Mouse (Mus musculus): ENCODE results near the gene Ankrd54. TPM values are rescaled to one million over a fixed set of nuclear protein-coding genes. Genes with fewer than 3 reads are reported as not detected.

Ankrd54 gene
- polyA plus RNA-seq, 1 experiment = 36.1 TPM

- TF ChIP-seq REST (IDR thresholded peaks at IDR 0.05; ENCODE audit: insufficient read depth, insufficient read length) = no peak
- no peak for TF ChIP-seq MAX (IDR thresholded peaks at IDR 0.05; ENCODE audit: low read depth)
- no peak for TF ChIP-seq TCF3 (IDR thresholded peaks at IDR 0.05; ENCODE audit: insufficient read length, low read depth)
- no peak for TF ChIP-seq TCF12 (IDR thresholded peaks at IDR 0.05; ENCODE audit: insufficient read depth, poor library complexity, severe bottlenecking)
- TF ChIP-seq E2F4 (IDR thresholded peaks at IDR 0.05; ENCODE audit: insufficient read depth) = no peak
- TF ChIP-seq MYOG (IDR thresholded peaks at IDR 0.05; ENCODE audit: control insufficient read depth in 1 of 3, insufficient read depth in 1 of 3, insufficient read length in 2 of 3, low read depth in 2 of 3) = no peak
- TF ChIP-seq SRF (IDR thresholded peaks at IDR 0.05; ENCODE audit: control insufficient read depth, insufficient read length, low read depth) = no peak
- peak overlapping the region; percentile 79 for H3K4me3 ChIP-seq
These were observed 36.0 kb downstream of the Ankrd54 start for GRCm38 (mm10) chr15:79026511-79027290.

GRCm38 (mm10) chr15:79025687-79026308, 36.9 kb downstream of the Ankrd54 start:
- H3K27me3 ChIP-seq (ENCODE audit: control insufficient read depth, insufficient read depth, insufficient read length) = peaks cover 36% of the 10 kb centered on the region
- no peak overlapping the region for H3K4me2 ChIP-seq (ENCODE audit: low read depth)
- no peaks in the 10 kb centered on the region for H3K36me3 ChIP-seq (ENCODE audit: control insufficient read depth, insufficient read depth)
- H3K79me2 ChIP-seq (ENCODE audit: control insufficient read depth, insufficient read depth) = peaks cover 18% of the 10 kb centered on the region
- no peak overlapping the region for H3ac ChIP-seq (ENCODE audit: control insufficient read depth, insufficient read length)
- no peak for TF ChIP-seq TCF3 (IDR thresholded peaks at IDR 0.05; ENCODE audit: insufficient read length, low read depth)
- no peak for TF ChIP-seq TCF12 (IDR thresholded peaks at IDR 0.05; ENCODE audit: insufficient read depth, poor library complexity, severe bottlenecking)
- TF ChIP-seq SRF (IDR thresholded peaks at IDR 0.05; ENCODE audit: control insufficient read depth, insufficient read length, low read depth) = no peak
- no peak for TF ChIP-seq MAX (IDR thresholded peaks at IDR 0.05; ENCODE audit: low read depth)
- TF ChIP-seq POLR2A (IDR thresholded peaks at IDR 0.05; ENCODE audit: insufficient read length, low read depth) = no peak
- no peak for TF ChIP-seq POLR2AphosphoS2 (IDR thresholded peaks at IDR 0.05; ENCODE audit: insufficient read length, low read depth)
- no peak overlapping the region for H3K4me3 ChIP-seq

More at GRCm38 (mm10) chr15:79026511-79027290, 36.0 kb downstream of the Ankrd54 start:
- Histone ChIP-seq H3K36me3 (ENCODE audit: control insufficient read depth, insufficient read depth) (no peaks in the 10 kb centered on the region), H3K79me2 (ENCODE audit: control insufficient read depth, insufficient read depth) (peaks cover 18% of the 10 kb centered on the region), H3ac (ENCODE audit: control insufficient read depth, insufficient read length) (no peak overlapping the region), H3K4me2 (ENCODE audit: low read depth) (peak overlapping the region; percentile 98), H3K27me3 (ENCODE audit: control insufficient read depth, insufficient read depth, insufficient read length) (peaks cover 34% of the 10 kb centered on the region)

- H3K4me3 ChIP-seq = no peak overlapping the region
- H3K36me3 ChIP-seq (ENCODE audit: control insufficient read depth, insufficient read depth) = no peaks in the 10 kb centered on the region
- no peak for TF ChIP-seq CEBPB (IDR thresholded peaks at IDR 0.05; ENCODE audit: insufficient read depth, poor library complexity, severe bottlenecking)
- no peak for TF ChIP-seq REST (IDR thresholded peaks at IDR 0.05; ENCODE audit: insufficient read depth, insufficient read length)
- no peak for TF ChIP-seq POLR2A (IDR thresholded peaks at IDR 0.05; ENCODE audit: insufficient read length, low read depth)
- no peak for TF ChIP-seq USF1 (IDR thresholded peaks at IDR 0.05; ENCODE audit: low read depth)
- TF ChIP-seq TCF12 (IDR thresholded peaks at IDR 0.05; ENCODE audit: insufficient read depth, poor library complexity, severe bottlenecking) = no peak
- TF ChIP-seq POLR2AphosphoS2 (IDR thresholded peaks at IDR 0.05; ENCODE audit: insufficient read length, low read depth) = no peak
- no peak for TF ChIP-seq MYOG (IDR thresholded peaks at IDR 0.05; ENCODE audit: control insufficient read depth in 1 of 3, insufficient read depth in 1 of 3, insufficient read length in 2 of 3, low read depth in 2 of 3)
- no peak for TF ChIP-seq TCF3 (IDR thresholded peaks at IDR 0.05; ENCODE audit: insufficient read length, low read depth)
- no peak for TF ChIP-seq SRF (IDR thresholded peaks at IDR 0.05; ENCODE audit: control insufficient read depth, insufficient read length, low read depth)
- TF ChIP-seq MYOD1 (IDR thresholded peaks at IDR 0.05; ENCODE audit: control insufficient read depth in 1 of 3, insufficient read length in 2 of 3, low read depth in 2 of 3) = no peak
- no peak for TF ChIP-seq MAX (IDR thresholded peaks at IDR 0.05; ENCODE audit: low read depth)
- TF ChIP-seq E2F4 (IDR thresholded peaks at IDR 0.05; ENCODE audit: insufficient read depth) = no peak
- no peak overlapping the region for H3K4me2 ChIP-seq (ENCODE audit: low read depth)
- H3K27me3 ChIP-seq (ENCODE audit: control insufficient read depth, insufficient read depth, insufficient read length) = peaks cover 36% of the 10 kb centered on the region
- no peaks in the 10 kb centered on the region for H3K79me2 ChIP-seq (ENCODE audit: control insufficient read depth, insufficient read depth)
- no peak overlapping the region for H3ac ChIP-seq (ENCODE audit: control insufficient read depth, insufficient read length)
These were observed 39.3 kb downstream of the Ankrd54 start for GRCm38 (mm10) chr15:79023366-79023765.

GRCm38 (mm10) chr15:79022671-79023230, 39.9 kb downstream of the Ankrd54 start:
- no peak overlapping the region for H3K4me3 ChIP-seq
- no peak overlapping the region for H3ac ChIP-seq (ENCODE audit: control insufficient read depth, insufficient read length)
- no peak overlapping the region for H3K4me2 ChIP-seq (ENCODE audit: low read depth)
- H3K79me2 ChIP-seq (ENCODE audit: control insufficient read depth, insufficient read depth) = no peaks in the 10 kb centered on the region
- TF ChIP-seq CEBPB (IDR thresholded peaks at IDR 0.05; ENCODE audit: insufficient read depth, poor library complexity, severe bottlenecking) (no peak), POLR2AphosphoS2 (IDR thresholded peaks at IDR 0.05; ENCODE audit: insufficient read length, low read depth) (no peak), SRF (IDR thresholded peaks at IDR 0.05; ENCODE audit: control insufficient read depth, insufficient read length, low read depth) (no peak), TCF12 (IDR thresholded peaks at IDR 0.05; ENCODE audit: insufficient read depth, poor library complexity, severe bottlenecking) (no peak), E2F4 (IDR thresholded peaks at IDR 0.05; ENCODE audit: insufficient read depth) (no peak), POLR2A (IDR thresholded peaks at IDR 0.05; ENCODE audit: insufficient read length, low read depth) (no peak), MYOD1 (IDR thresholded peaks at IDR 0.05; ENCODE audit: control insufficient read depth in 1 of 3, insufficient read length in 2 of 3, low read depth in 2 of 3) (no peak), REST (IDR thresholded peaks at IDR 0.05; ENCODE audit: insufficient read depth, insufficient read length) (no peak), MAX (IDR thresholded peaks at IDR 0.05; ENCODE audit: low read depth) (no peak), USF1 (IDR thresholded peaks at IDR 0.05; ENCODE audit: low read depth) (no peak), MYOG (IDR thresholded peaks at IDR 0.05; ENCODE audit: control insufficient read depth in 1 of 3, insufficient read depth in 1 of 3, insufficient read length in 2 of 3, low read depth in 2 of 3) (no peak)
- peaks cover 36% of the 10 kb centered on the region for H3K27me3 ChIP-seq (ENCODE audit: control insufficient read depth, insufficient read depth, insufficient read length)
- H3K36me3 ChIP-seq (ENCODE audit: control insufficient read depth, insufficient read depth) = no peaks in the 10 kb centered on the region

All from myocyte (in vitro differentiated cells).